Mouse (Mus musculus): ENCODE measurements around the gene Wdr90. TPM values are rescaled to one million over a fixed set of nuclear protein-coding genes. Genes with fewer than 3 reads are reported as not detected.

Wdr90 gene
- 1.8 TPM for polyA plus RNA-seq (2014; fragmentation: Illumina TruSeq; extraction: RNeasy Lipid Tissue Mini Kit (QIAGEN cat#74804); ENCODE audit: low read depth, low replicate concordance)

GRCm38 (mm10) chr17:25860832-25861703, at the start of gene Wdr90:
Wdr90 (minus strand) TSS chr17:25861501.

GRCm38 (mm10) chr17:25880196-25880910, 19.1 kb upstream of the Wdr90 start, which contains the start of gene Wfikkn1:
Wfikkn1 (minus strand) TSS chr17:25880858.

GRCm38 (mm10) chr17:25874721-25875170, 13.4 kb upstream of the Wdr90 start, which contains the start of gene Mettl26:
Mettl26 (plus strand) TSS chr17:25875074.

GRCm38 (mm10) chr17:25868601-25869191, 7.4 kb upstream of the Wdr90 start, which contains the start of gene Mcrip2:
Mcrip2 (minus strand) TSS chr17:25868764.

GRCm38 (mm10) chr17:25844396-25844901, 16.9 kb downstream of the Wdr90 start, which contains the start of gene Rhot2:
Rhot2 (minus strand) TSS chr17:25844851.

GRCm38 (mm10) chr17:25841117-25841880, 20.0 kb downstream of the Wdr90 start, which contains the start of gene Gm20683:
Gm20683 (minus strand) TSS chr17:25841763.

GRCm38 (mm10) chr17:25837076-25837410, 24.3 kb downstream of the Wdr90 start, which contains the start of gene Rhbdl1:
Rhbdl1 (minus strand) TSS chr17:25837295.

GRCm38 (mm10) chr17:25833291-25833663, 28.0 kb downstream of the Wdr90 start, which contains the start of gene Stub1:
Stub1 (minus strand) TSS chr17:25833404.

GRCm38 (mm10) chr17:25828712-25829557, 32.4 kb downstream of the Wdr90 start, which contains the start of gene Jmjd8:
Jmjd8 (plus strand) TSS chr17:25828867.

GRCm38 (mm10) chr17:25823452-25823851, 37.8 kb downstream of the Wdr90 start, which contains the start of gene Wdr24:
Wdr24 (plus strand) TSS chr17:25823627.

GRCm38 (mm10) chr17:25808789-25809605, 52.3 kb downstream of the Wdr90 start, which contains the start of gene Fbxl16:
Fbxl16 (plus strand) TSS chr17:25809085.

GRCm38 (mm10) chr17:25796951-25797369, 64.3 kb downstream of the Wdr90 start, which contains the start of gene Metrn:
Metrn (minus strand) TSS chr17:25797136.

GRCm38 (mm10) chr17:25795609-25796092, 65.7 kb downstream of the Wdr90 start, which contains the start of gene AC134908.4:
AC134908.4 (minus strand) TSS chr17:25795659.

Other genes starting within 250 kb of the Wdr90 start
- not detected for gene Gng13, start 144.3 kb downstream of the Wdr90 start, polyA plus RNA-seq (2014; fragmentation: Illumina TruSeq; extraction: RNeasy Lipid Tissue Mini Kit (QIAGEN cat#74804); ENCODE audit: low read depth, low replicate concordance)
- gene Chtf18, start 134.1 kb downstream of the Wdr90 start, polyA plus RNA-seq (2014; fragmentation: Illumina TruSeq; extraction: RNeasy Lipid Tissue Mini Kit (QIAGEN cat#74804); ENCODE audit: low read depth, low replicate concordance): not detected
- not detected for gene Rpusd1, start 133.8 kb downstream of the Wdr90 start, polyA plus RNA-seq (2014; fragmentation: Illumina TruSeq; extraction: RNeasy Lipid Tissue Mini Kit (QIAGEN cat#74804); ENCODE audit: low read depth, low replicate concordance)
- gene Mslnl, start 125.5 kb downstream of the Wdr90 start, polyA plus RNA-seq (2014; fragmentation: Illumina TruSeq; extraction: RNeasy Lipid Tissue Mini Kit (QIAGEN cat#74804); ENCODE audit: low read depth, low replicate concordance): not detected
- gene Msln, start 107.1 kb downstream of the Wdr90 start, polyA plus RNA-seq (2014; fragmentation: Illumina TruSeq; extraction: RNeasy Lipid Tissue Mini Kit (QIAGEN cat#74804); ENCODE audit: low read depth, low replicate concordance): 0.41 TPM
- gene Narfl, start 87.7 kb downstream of the Wdr90 start, polyA plus RNA-seq (2014; fragmentation: Illumina TruSeq; extraction: RNeasy Lipid Tissue Mini Kit (QIAGEN cat#74804); ENCODE audit: low read depth, low replicate concordance): 1.5 TPM
- not detected for gene Haghl, start 75.8 kb downstream of the Wdr90 start, polyA plus RNA-seq (2014; fragmentation: Illumina TruSeq; extraction: RNeasy Lipid Tissue Mini Kit (QIAGEN cat#74804); ENCODE audit: low read depth, low replicate concordance)
- gene Ccdc78, start 74.9 kb downstream of the Wdr90 start, polyA plus RNA-seq (2014; fragmentation: Illumina TruSeq; extraction: RNeasy Lipid Tissue Mini Kit (QIAGEN cat#74804); ENCODE audit: low read depth, low replicate concordance): not detected
- 0.38 TPM for gene Fam173a, start 68.6 kb downstream of the Wdr90 start, polyA plus RNA-seq (2014; fragmentation: Illumina TruSeq; extraction: RNeasy Lipid Tissue Mini Kit (QIAGEN cat#74804); ENCODE audit: low read depth, low replicate concordance)
- gene AC134908.4, start 65.8 kb downstream of the Wdr90 start, polyA plus RNA-seq (2014; fragmentation: Illumina TruSeq; extraction: RNeasy Lipid Tissue Mini Kit (QIAGEN cat#74804); ENCODE audit: low read depth, low replicate concordance): not detected
- not detected for gene Metrn, start 64.4 kb downstream of the Wdr90 start, polyA plus RNA-seq (2014; fragmentation: Illumina TruSeq; extraction: RNeasy Lipid Tissue Mini Kit (QIAGEN cat#74804); ENCODE audit: low read depth, low replicate concordance)
- gene Fbxl16, start 52.4 kb downstream of the Wdr90 start, polyA plus RNA-seq (2014; fragmentation: Illumina TruSeq; extraction: RNeasy Lipid Tissue Mini Kit (QIAGEN cat#74804); ENCODE audit: low read depth, low replicate concordance): 1.4 TPM
- 0.76 TPM for gene Wdr24, start 37.9 kb downstream of the Wdr90 start, polyA plus RNA-seq (2014; fragmentation: Illumina TruSeq; extraction: RNeasy Lipid Tissue Mini Kit (QIAGEN cat#74804); ENCODE audit: low read depth, low replicate concordance)
- gene Jmjd8, start 32.6 kb downstream of the Wdr90 start, polyA plus RNA-seq (2014; fragmentation: Illumina TruSeq; extraction: RNeasy Lipid Tissue Mini Kit (QIAGEN cat#74804); ENCODE audit: low read depth, low replicate concordance): 3.4 TPM
- 7.7 TPM for gene Stub1, start 28.1 kb downstream of the Wdr90 start, polyA plus RNA-seq (2014; fragmentation: Illumina TruSeq; extraction: RNeasy Lipid Tissue Mini Kit (QIAGEN cat#74804); ENCODE audit: low read depth, low replicate concordance)
- not detected for gene Rhbdl1, start 24.2 kb downstream of the Wdr90 start, polyA plus RNA-seq (2014; fragmentation: Illumina TruSeq; extraction: RNeasy Lipid Tissue Mini Kit (QIAGEN cat#74804); ENCODE audit: low read depth, low replicate concordance)
- not detected for gene Gm20683, start 19.7 kb downstream of the Wdr90 start, polyA plus RNA-seq (2014; fragmentation: Illumina TruSeq; extraction: RNeasy Lipid Tissue Mini Kit (QIAGEN cat#74804); ENCODE audit: low read depth, low replicate concordance)
- 18.0 TPM for gene Rhot2, start 16.6 kb downstream of the Wdr90 start, polyA plus RNA-seq (2014; fragmentation: Illumina TruSeq; extraction: RNeasy Lipid Tissue Mini Kit (QIAGEN cat#74804); ENCODE audit: low read depth, low replicate concordance)
- not detected for gene Mcrip2, start 7.3 kb upstream of the Wdr90 start, polyA plus RNA-seq (2014; fragmentation: Illumina TruSeq; extraction: RNeasy Lipid Tissue Mini Kit (QIAGEN cat#74804); ENCODE audit: low read depth, low replicate concordance)
- 15.8 TPM for gene Mettl26, start 13.6 kb upstream of the Wdr90 start, polyA plus RNA-seq (2014; fragmentation: Illumina TruSeq; extraction: RNeasy Lipid Tissue Mini Kit (QIAGEN cat#74804); ENCODE audit: low read depth, low replicate concordance)
- gene Wfikkn1, start 19.4 kb upstream of the Wdr90 start, polyA plus RNA-seq (2014; fragmentation: Illumina TruSeq; extraction: RNeasy Lipid Tissue Mini Kit (QIAGEN cat#74804); ENCODE audit: low read depth, low replicate concordance): not detected
- gene Rab40c, start 58.2 kb upstream of the Wdr90 start, polyA plus RNA-seq (2014; fragmentation: Illumina TruSeq; extraction: RNeasy Lipid Tissue Mini Kit (QIAGEN cat#74804); ENCODE audit: low read depth, low replicate concordance): 1.5 TPM
- 26.7 TPM for gene Pigq, start 83.4 kb upstream of the Wdr90 start, polyA plus RNA-seq (2014; fragmentation: Illumina TruSeq; extraction: RNeasy Lipid Tissue Mini Kit (QIAGEN cat#74804); ENCODE audit: low read depth, low replicate concordance)
- gene Nhlrc4, start 83.5 kb upstream of the Wdr90 start, polyA plus RNA-seq (2014; fragmentation: Illumina TruSeq; extraction: RNeasy Lipid Tissue Mini Kit (QIAGEN cat#74804); ENCODE audit: low read depth, low replicate concordance): not detected
- not detected for gene A930017K11Rik, start 91.1 kb upstream of the Wdr90 start, polyA plus RNA-seq (2014; fragmentation: Illumina TruSeq; extraction: RNeasy Lipid Tissue Mini Kit (QIAGEN cat#74804); ENCODE audit: low read depth, low replicate concordance)
- gene Capn15, start 124.3 kb upstream of the Wdr90 start, polyA plus RNA-seq (2014; fragmentation: Illumina TruSeq; extraction: RNeasy Lipid Tissue Mini Kit (QIAGEN cat#74804); ENCODE audit: low read depth, low replicate concordance): 0.85 TPM
- 2.1 TPM for gene Rab11fip3, start 208.1 kb upstream of the Wdr90 start, polyA plus RNA-seq (2014; fragmentation: Illumina TruSeq; extraction: RNeasy Lipid Tissue Mini Kit (QIAGEN cat#74804); ENCODE audit: low read depth, low replicate concordance)
- 34.7 TPM for gene Decr2, start 228.8 kb upstream of the Wdr90 start, polyA plus RNA-seq (2014; fragmentation: Illumina TruSeq; extraction: RNeasy Lipid Tissue Mini Kit (QIAGEN cat#74804); ENCODE audit: low read depth, low replicate concordance)
- not detected for gene Nme4, start 234.1 kb upstream of the Wdr90 start, polyA plus RNA-seq (2014; fragmentation: Illumina TruSeq; extraction: RNeasy Lipid Tissue Mini Kit (QIAGEN cat#74804); ENCODE audit: low read depth, low replicate concordance)